Mouse (Mus musculus) testis, postnatal 14 days (tissue): ENCODE results near the gene Ypel1.

ENCODE experiments used
- DNase-seq: peaks from one replicate; pipeline ENCODE4 v3.0.0; 2021; ENCODE audit warnings: low spot score

Ypel1 gene

GRCm38 (mm10) chr16:17086669-17087193 is 17.2 kb downstream of the Ypel1 start:
- no peak for DNase-seq

GRCm38 (mm10) chr16:17088346-17088745 is 18.9 kb downstream of the Ypel1 start:
- no peak for DNase-seq

GRCm38 (mm10) chr16:17096938-17097337 is 27.4 kb downstream of the Ypel1 start:
- DNase-seq = no peak

- no peak for DNase-seq
Observed at GRCm38 (mm10) chr16:17102630-17103220, 33.2 kb downstream of the Ypel1 start.

GRCm38 (mm10) chr16:17104600-17104999 is 35.1 kb downstream of the Ypel1 start:
- DNase-seq = no peak

GRCm38 (mm10) chr16:17110771-17111743 is 41.6 kb downstream of the Ypel1 start, which contains the start of gene Ppil2:
TSS of gene Ppil2 (minus strand) at chr16:17111257.
- peak; percentile 83 for DNase-seq

GRCm38 (mm10) chr16:17117309-17117799 is 47.9 kb downstream of the Ypel1 start:
- DNase-seq = no peak

- DNase-seq = no peak
Observed at GRCm38 (mm10) chr16:17121569-17121968, 52.1 kb downstream of the Ypel1 start.

GRCm38 (mm10) chr16:17124119-17124870 is 54.8 kb downstream of the Ypel1 start:
- no peak for DNase-seq

GRCm38 (mm10) chr16:17124871-17125520 is 55.5 kb downstream of the Ypel1 start, which contains the start of gene 2610318N02Rik:
TSS of gene 2610318N02Rik (minus strand) at chr16:17125167.
- peak; percentile 79 for DNase-seq

GRCm38 (mm10) chr16:17127292-17127691 is 57.8 kb downstream of the Ypel1 start:
- no peak for DNase-seq

- peak; percentile 54 for DNase-seq
Observed at GRCm38 (mm10) chr16:17131191-17132088, 61.9 kb downstream of the Ypel1 start.

GRCm38 (mm10) chr16:17132089-17132905 is 62.8 kb downstream of the Ypel1 start, which contains the start of gene Sdf2l1:
TSS of gene Sdf2l1 (minus strand) at chr16:17132383.
- DNase-seq = peak; percentile 97

GRCm38 (mm10) chr16:17132906-17133200 is 63.4 kb downstream of the Ypel1 start:
- no peak for DNase-seq
